Mouse (Mus musculus) c-Kit-positive CD71-positive TER-119-positive erythroid progenitor cells, embryonic 14.5 days (primary cell): ENCODE measurements around the gene Gsdma.
"Not testable (repeated sequence)": the region's sequence is repeated elsewhere in the genome, so short reads cannot be mapped to it uniquely, and the experiment has no call there.

ENCODE experiments used
- DNase-seq: peaks from one replicate; pipeline ENCODE4 v3.0.0-alpha.2; 2013; ENCODE audit warnings: low spot score

Gsdma gene

GRCm38 (mm10) chr11:98710416-98711045 lies 46.4 kb downstream of the Gsdma start:
- DNase-seq: peak; percentile 80

GRCm38 (mm10) chr11:98711046-98711434 lies 46.9 kb downstream of the Gsdma start:
- DNase-seq: no peak

- DNase-seq: not testable (repeated sequence)
These were observed 47.9 kb downstream of the Gsdma start for GRCm38 (mm10) chr11:98712009-98712408.

- no peak for DNase-seq
These were observed 49.6 kb downstream of the Gsdma start for GRCm38 (mm10) chr11:98713703-98714102.

GRCm38 (mm10) chr11:98715946-98716345 lies 51.8 kb downstream of the Gsdma start:
- no peak for DNase-seq

GRCm38 (mm10) chr11:98717904-98718303 lies 53.8 kb downstream of the Gsdma start:
- DNase-seq: no peak

- no peak for DNase-seq
These were observed 56.6 kb downstream of the Gsdma start for GRCm38 (mm10) chr11:98720756-98721155.

- DNase-seq: no peak
These were observed 57.5 kb downstream of the Gsdma start for GRCm38 (mm10) chr11:98721458-98722226.

- DNase-seq: no peak
These were observed 58.9 kb downstream of the Gsdma start for GRCm38 (mm10) chr11:98723098-98723497.

GRCm38 (mm10) chr11:98725926-98726506 lies 61.9 kb downstream of the Gsdma start:
- no peak for DNase-seq
